Mouse (Mus musculus) kidney, postnatal 0 days (tissue): ENCODE data around the gene Rpl22l1. TPM values are rescaled to one million over a fixed set of nuclear protein-coding genes. Genes with fewer than 3 reads are reported as not detected.

Source experiments
- polyA plus RNA-seq: library from polyadenylated mRNA; unstranded; fragments of >200 nt; fragmentation: Nextera tagmentation; extraction: Ambion mirVana; gene quantifications from 2 replicates; pipeline ENCODE4 v1.2.1, GENCODE M21; 2015

Rpl22l1 gene
- polyA plus RNA-seq, 1 experiment from 2014 or later = 757 TPM

Other genes with a start within 250 kb of the Rpl22l1 start
- 45.8 and 48.8 TPM in 2 replicates for gene Slc2a2, start 107.5 kb upstream of the Rpl22l1 start, polyA plus RNA-seq
- 8.7 and 9.0 TPM in 2 replicates for gene Eif5a2, start 24.2 kb upstream of the Rpl22l1 start, polyA plus RNA-seq
- 0.09 and 0.11 TPM in 2 replicates for gene Gm1527, start 87.2 kb downstream of the Rpl22l1 start, polyA plus RNA-seq